Mouse (Mus musculus) frontal cortex, postnatal 10 days (tissue): ENCODE data around the gene Dntt.

Experiments used
- DNase-seq, 2 experiments: peaks; one replicate each; pipeline ENCODE4 v3.0.0; 2022; ENCODE audit warnings: low spot score in 2 of 2, mixed read lengths in 1 of 2

The Dntt gene

DNA sequence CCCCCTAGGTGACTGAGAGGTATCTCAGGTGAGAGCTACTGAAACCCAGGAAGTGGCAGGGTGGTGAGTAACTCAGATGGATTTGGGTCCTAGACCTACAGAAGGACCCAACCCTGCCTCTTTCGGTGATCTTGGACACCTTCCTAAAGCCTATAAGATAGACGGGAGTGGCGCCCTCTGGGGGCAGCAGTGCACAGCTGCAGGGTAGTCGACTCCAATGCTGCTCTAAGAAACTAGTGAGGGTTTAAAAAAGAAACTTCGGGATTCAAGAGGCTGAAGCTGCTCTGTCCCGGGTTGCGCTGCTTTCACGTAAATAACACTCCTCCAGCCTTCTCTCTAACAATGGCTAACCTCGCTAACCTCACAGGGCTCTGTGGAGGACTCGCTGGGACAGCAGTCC, 24.5 kb downstream of the Dntt start:
- no peak for DNase-seq

- DNase-seq = no peak
These were observed 25.6 kb downstream of the Dntt start for GRCm38 (mm10) chr19:41054702-41055101.

DNA sequence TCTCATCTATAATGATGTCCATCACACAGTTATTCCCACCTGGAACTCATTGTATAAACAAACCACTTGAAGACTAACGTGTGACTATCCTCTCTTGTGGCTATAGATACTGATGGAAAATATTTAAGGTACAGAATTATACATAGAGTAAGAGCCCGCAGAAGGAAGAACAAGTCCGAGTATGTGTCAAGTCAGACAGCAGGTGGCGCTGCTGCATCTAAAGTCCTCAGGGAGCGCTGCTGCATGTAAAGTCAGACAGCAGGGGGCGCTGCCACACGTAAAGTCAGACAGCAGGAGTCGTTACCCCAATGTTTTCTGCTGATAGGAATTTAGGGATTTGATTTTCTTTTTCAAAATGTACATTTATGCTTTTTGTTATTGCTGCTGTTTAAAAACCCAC, 42.4 kb downstream of the Dntt start:
- DNase-seq = peak; percentile 63 to 87

GRCm38 (mm10) chr19:41073746-41074455, 44.8 kb downstream of the Dntt start:
- no peak for DNase-seq

- no peak for DNase-seq
These were observed 47.8 kb downstream of the Dntt start, which contains the start of gene Opalin for GRCm38 (mm10) chr19:41076906-41077305. Gene Opalin, minus strand, starts transcription at chr19:41077113.

GRCm38 (mm10) chr19:41081589-41081988, 52.5 kb downstream of the Dntt start:
- no peak for DNase-seq

DNA sequence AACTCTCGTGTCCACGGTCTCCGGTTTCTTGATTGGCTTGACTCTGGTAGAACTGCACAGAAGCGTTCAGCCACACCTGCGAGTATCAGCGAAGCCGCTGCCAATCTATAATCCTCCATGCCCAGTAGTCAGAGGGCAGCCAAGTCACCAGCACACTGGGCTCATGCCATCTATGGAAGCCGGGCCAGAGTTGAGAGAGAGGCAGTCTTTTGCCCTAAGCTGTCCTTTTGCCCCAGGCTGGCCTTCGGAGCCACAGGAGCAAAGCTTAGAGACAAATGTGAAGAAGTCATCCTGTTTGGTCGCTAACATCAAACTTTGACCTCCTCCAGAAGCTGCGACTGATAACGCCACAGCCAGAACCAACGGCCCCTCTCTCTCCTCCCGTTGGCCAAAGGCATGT, 54.6 kb downstream of the Dntt start:
- no peak for DNase-seq

DNA sequence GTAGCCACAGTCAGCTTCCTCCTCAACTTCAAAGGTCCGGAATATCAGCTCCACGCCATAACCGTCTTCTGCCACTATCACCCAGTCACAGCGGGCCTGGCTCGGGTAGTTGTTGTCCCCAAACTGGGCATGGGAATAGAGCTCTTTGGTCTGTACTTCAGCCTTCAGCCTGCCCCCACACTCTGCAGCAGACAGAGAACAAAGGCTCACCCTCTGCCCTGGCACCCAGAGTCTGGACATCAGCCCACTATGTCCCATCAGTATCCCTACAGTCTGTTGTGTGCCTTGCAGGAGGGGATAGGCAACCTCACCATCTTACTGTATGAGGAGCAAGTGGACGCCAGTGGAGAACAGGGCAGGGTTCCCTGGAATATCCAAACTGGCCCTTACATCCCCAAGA, 57.2 kb downstream of the Dntt start:
- DNase-seq = no peak

- DNase-seq = peak; percentile 46 to 79
These were observed 57.6 kb downstream of the Dntt start for GRCm38 (mm10) chr19:41086700-41087099.

- no peak for DNase-seq
These were observed 58.8 kb downstream of the Dntt start for GRCm38 (mm10) chr19:41087901-41088300.

DNA sequence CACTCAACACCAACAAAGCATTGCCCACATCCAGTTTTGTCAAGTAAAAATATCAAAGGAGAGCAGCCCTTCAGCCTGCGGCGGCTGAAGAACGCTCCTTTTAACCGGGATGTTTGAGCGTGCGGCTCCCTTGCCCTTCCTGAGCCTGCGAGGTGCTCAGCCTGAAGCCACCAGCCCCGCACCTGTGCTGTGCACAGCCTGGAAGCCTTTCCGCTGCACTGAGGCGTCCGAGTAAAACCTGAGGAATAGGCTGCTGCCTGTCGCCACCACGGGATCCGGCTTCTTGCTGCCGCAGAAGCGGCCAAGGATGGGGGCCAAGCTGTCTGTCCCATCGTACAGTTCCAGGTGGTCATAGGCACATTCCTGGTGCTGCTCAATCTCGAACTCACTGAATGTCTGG, 59.4 kb downstream of the Dntt start:
- no peak for DNase-seq

- DNase-seq = peak in 1 of 2 experiments; percentile 46
These were observed 60.8 kb downstream of the Dntt start for GRCm38 (mm10) chr19:41089833-41090232.

- DNase-seq = no peak
These were observed 62.8 kb downstream of the Dntt start for GRCm38 (mm10) chr19:41091901-41092300.

GRCm38 (mm10) chr19:41097038-41097437, 68.0 kb downstream of the Dntt start:
- no peak for DNase-seq

- no peak for DNase-seq
These were observed 71.8 kb downstream of the Dntt start for GRCm38 (mm10) chr19:41100863-41101262.

GRCm38 (mm10) chr19:41101390-41101789, 72.3 kb downstream of the Dntt start:
- DNase-seq = peak; percentile 70

DNA sequence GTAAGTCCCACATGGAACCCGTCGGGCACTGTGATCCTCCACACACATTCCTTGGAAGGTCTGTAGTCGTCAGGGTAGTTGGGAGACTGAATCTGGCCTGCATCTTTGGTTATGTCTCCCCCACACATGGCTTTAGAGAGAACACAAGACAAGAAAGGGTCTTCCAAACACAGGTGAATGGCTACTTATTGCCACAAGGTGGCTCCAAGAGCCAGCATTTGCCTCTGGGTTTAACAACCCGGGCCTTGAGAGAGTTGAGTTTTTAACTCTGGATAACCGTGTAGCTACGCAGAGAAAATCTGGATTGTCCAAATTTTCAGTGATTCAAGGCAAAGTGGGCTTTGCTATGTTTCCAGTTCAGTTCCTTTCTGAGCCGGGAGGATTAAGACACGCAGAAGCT, 75.8 kb downstream of the Dntt start:
- no peak for DNase-seq

- DNase-seq = no peak
These were observed 78.5 kb downstream of the Dntt start for GRCm38 (mm10) chr19:41107530-41107929.

DNA sequence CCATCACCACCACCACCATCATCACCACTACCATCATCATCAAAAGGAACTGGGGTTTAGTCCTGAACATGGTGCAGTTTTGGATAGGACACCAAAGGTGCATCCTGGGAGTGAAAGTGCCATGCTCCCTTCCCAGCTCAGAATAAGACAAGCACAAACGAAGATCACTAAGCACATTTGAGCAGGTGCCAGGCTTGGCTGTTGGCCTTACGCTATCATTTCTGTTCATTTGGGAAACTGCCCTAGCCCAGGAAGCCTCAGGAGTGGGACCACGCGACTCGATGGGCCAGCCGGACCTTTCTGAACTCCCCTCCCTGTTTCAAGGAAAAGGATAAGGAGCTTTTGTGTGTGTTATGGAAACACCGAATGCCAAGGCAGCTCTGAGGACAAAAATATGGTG, 79.6 kb downstream of the Dntt start:
- DNase-seq = no peak
